Mouse (Mus musculus): ENCODE measurements around the gene Stfa1.
"Not testable (repeated sequence)": the region's sequence is repeated elsewhere in the genome, so short reads cannot be mapped to it uniquely, and the experiment has no call there.

- not testable (repeated sequence) for TF ChIP-seq CHD2 (IDR thresholded peaks at IDR 0.05; ENCODE audit: low read depth, low read length); ZC3H11A (IDR thresholded peaks at IDR 0.05; ENCODE audit: borderline replicate concordance, low read depth, low read length); ZNF384 (IDR thresholded peaks at IDR 0.05; ENCODE audit: low read depth, low read length)
Observed at GRCm38 (mm10) chr16:36316111-36316510, 39.4 kb downstream of the Stfa1 start.
